Mouse (Mus musculus) ES-E14 (cell line): ENCODE results near the gene Ryr1.

ENCODE experiments used
- CHD2 ChIP-seq: IDR thresholded peaks from 2 replicates; pipeline ENCODE4 v1.6.1; 2014; ENCODE audit warnings: mild to moderate bottlenecking, low read depth, low read length, inconsistent platforms
- HCFC1 ChIP-seq: IDR thresholded peaks from 2 replicates; pipeline ENCODE4 v1.6.1; 2012; ENCODE audit warnings: low read length, inconsistent platforms, borderline replicate concordance; ENCODE audit not compliant: insufficient read depth
- MAFK ChIP-seq: IDR thresholded peaks from 2 replicates; pipeline ENCODE4 v1.6.1; 2014; ENCODE audit warnings: mild to moderate bottlenecking, low read depth, low read length, inconsistent platforms; ENCODE audit not compliant: insufficient read depth

- TF ChIP-seq MAFK (no peak), CHD2 (no peak), HCFC1 (no peak)
Observed at GRCm38 (mm10) chr7:28955295-28955897, 169.6 kb downstream of the Ryr1 start.
